Mouse (Mus musculus) forebrain, embryonic 11.5 days (tissue): ENCODE data around the gene Gm1673. TPM values are rescaled to one million over a fixed set of nuclear protein-coding genes. Genes with fewer than 3 reads are reported as not detected.
A peak's percentile ranks its signal among the peaks of the same experiment; 100 is the strongest.
"Not testable (repeated sequence)": the region's sequence is repeated elsewhere in the genome, so short reads cannot be mapped to it uniquely, and the experiment has no call there.

Experiments used
- ATAC-seq: fragments of 200-750 bp; cut with Nextera tagmentation; replicated peaks from 2 replicates; pipeline ENCODE4 v1.8.0; 2017; ENCODE audit warnings: moderate TSS enrichment; ENCODE audit not compliant: low FRiP score
- DNase-seq: peaks from one replicate; pipeline ENCODE4 v3.0.0-alpha.2; 2017; ENCODE audit warnings: low spot score
- H3K27ac ChIP-seq: fragments of 300-500 bp; sonication (generic); 2 replicates; pipeline ENCODE4 v1.5.1; 2014; ENCODE audit warnings: low read depth, low read length
- H3K27me3 ChIP-seq: fragments of 300-500 bp; sonication (generic); 2 replicates; pipeline ENCODE4 v1.6.1; 2014; ENCODE audit warnings: mild to moderate bottlenecking, low read length, mixed read lengths; ENCODE audit not compliant: control insufficient read depth, insufficient read depth
- H3K36me3 ChIP-seq: fragments of 300-500 bp; sonication (generic); 2 replicates; pipeline ENCODE4 v1.6.1; 2014; ENCODE audit warnings: mild to moderate bottlenecking, low read length, moderate library complexity, mixed read lengths; ENCODE audit not compliant: control insufficient read depth, insufficient read depth
- H3K4me1 ChIP-seq: fragments of 300-500 bp; sonication (generic); replicated peaks from 2 replicates; pipeline ENCODE4 v1.6.1; 2014; ENCODE audit warnings: low read length, mixed read lengths; ENCODE audit not compliant: control insufficient read depth, insufficient read depth
- H3K4me2 ChIP-seq: fragments of 300-500 bp; sonication (generic); 2 replicates; pipeline ENCODE4 v1.6.1; 2014; ENCODE audit warnings: low read depth, mild to moderate bottlenecking, low read length, moderate library complexity, mixed read lengths; ENCODE audit not compliant: severe bottlenecking
- H3K4me3 ChIP-seq: fragments of 300-500 bp; sonication (generic); 2 replicates; pipeline ENCODE4 v1.5.1; 2014; ENCODE audit warnings: low read depth, low read length
- H3K9ac ChIP-seq: fragments of 300-500 bp; sonication (generic); 2 replicates; pipeline ENCODE4 v1.6.1; 2014; ENCODE audit warnings: low read length
- H3K9me3 ChIP-seq: fragments of 300-500 bp; sonication (generic); 2 replicates; pipeline ENCODE4 v1.6.1; 2016; ENCODE audit warnings: low read length, mixed read lengths; ENCODE audit not compliant: control insufficient read depth
- WGBS: fragments of 180-500 bp; shearing (Covaris S2); extraction: QIAGEN DNeasy Blood & Tissue Kit; methylation state at CpG from one replicate; pipeline ENCODE4 v1.1.7; 2014; 5-methylcytosine and 5-hydroxymethylcytosine counted together
- polyA plus RNA-seq: library from polyadenylated mRNA; unstranded; fragments of >200 nt; fragmentation: Nextera tagmentation; extraction: Ambion mirVana; gene quantifications from 2 replicates; pipeline ENCODE4 v1.2.1, GENCODE M21; 2014

Gm1673 gene
- polyA plus RNA-seq, result 228 and 239 TPM in 2 replicates

DNA sequence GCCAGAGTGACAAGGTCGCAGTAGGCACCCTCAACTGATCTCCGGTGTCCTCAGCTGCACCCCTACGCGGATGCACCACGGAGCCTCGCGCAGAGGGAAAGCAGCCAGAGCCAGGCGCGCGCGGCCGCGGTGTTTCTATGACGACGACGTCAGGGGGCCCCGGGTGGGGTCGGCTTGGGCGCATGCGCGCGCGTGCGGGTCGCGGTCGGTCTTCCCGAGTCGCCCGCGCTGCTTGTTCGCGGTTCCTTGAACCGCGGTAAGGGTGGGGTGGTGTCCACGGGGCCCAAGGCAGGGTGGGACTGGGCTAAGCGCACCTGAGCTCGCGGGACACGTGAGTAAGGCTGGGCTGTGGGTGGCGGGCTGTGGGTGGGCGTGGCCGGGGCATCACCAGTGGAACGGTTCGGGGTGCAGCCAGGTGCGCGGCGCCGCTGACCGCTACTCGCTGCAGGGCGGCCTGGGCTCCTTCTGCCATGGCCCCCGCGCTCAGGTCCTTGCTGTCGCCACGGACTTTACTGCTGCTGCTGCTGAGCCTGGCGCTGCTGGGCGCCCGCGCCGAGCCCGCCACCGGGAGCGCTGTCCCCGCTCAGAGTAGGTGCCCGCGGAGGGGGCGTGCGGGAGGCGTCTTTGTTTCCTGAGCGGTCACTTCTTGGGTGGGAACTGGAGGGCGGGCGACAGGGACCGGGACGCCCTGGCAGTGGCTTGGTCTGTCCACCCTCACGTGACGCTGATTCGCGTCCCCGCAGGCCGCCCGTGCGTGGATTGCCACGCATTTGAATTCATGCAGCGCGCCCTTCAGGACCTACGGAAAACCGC, at the start of gene Gm1673:
Gm1673 (plus strand) TSS at position 125 of the 813 bp plus-strand sequence.
- Histone ChIP-seq H3K27ac (peak within 1 kb of the TSS; percentile 63), H3K9me3 (no peaks in the 10 kb centered on the region), H3K9ac (peak within 1 kb of the TSS; percentile 93), H3K4me2 (peak within 1 kb of the TSS; percentile 87), H3K36me3 (no peaks in the 10 kb centered on the region), H3K4me1 (peaks cover 10% of the 10 kb centered on the region; the same call in 1 of the 2 replicates), H3K27me3 (no peaks in the 10 kb centered on the region), H3K4me3 (peak within 1 kb of the TSS; percentile 75)
- DNase-seq (peak; percentile 95), ATAC-seq (peak; percentile 89)
- 1% methylated on average over 86 of the region's 88 CpGs for WGBS

- Histone ChIP-seq H3K4me1 (peaks cover 2% of the 10 kb centered on the region; the same call in 1 of the 2 replicates), H3K4me2 (peak overlapping the region; percentile 27; the same call in 1 of the 2 replicates), H3K36me3 (peaks cover 8% of the 10 kb centered on the region; the same call in 1 of the 2 replicates), H3K9me3 (no peaks in the 10 kb centered on the region; the same call in 1 of the 2 replicates), H3K27me3 (no peaks in the 10 kb centered on the region), H3K9ac (no peak overlapping the region), H3K4me3 (no peak overlapping the region), H3K27ac (no peak overlapping the region)
- ATAC-seq (no peak), DNase-seq (no peak)
- 92% methylated on average over 2 of the region's 2 CpGs for WGBS
These were observed 49.2 kb upstream of the Gm1673 start for GRCm38 (mm10) chr5:33934081-33934480.

GRCm38 (mm10) chr5:33934877-33935276, 48.4 kb upstream of the Gm1673 start:
- WGBS, result 88% methylated on average over 7 of the region's 7 CpGs
- Histone ChIP-seq H3K9me3 (no peaks in the 10 kb centered on the region; the same call in 1 of the 2 replicates), H3K4me2 (peak overlapping the region; percentile 48), H3K4me1 (peaks cover 2% of the 10 kb centered on the region; the same call in 1 of the 2 replicates), H3K27me3 (no peaks in the 10 kb centered on the region), H3K4me3 (peak overlapping the region; percentile 94), H3K36me3 (peaks cover 2% of the 10 kb centered on the region; the same call in 1 of the 2 replicates), H3K27ac (no peak overlapping the region), H3K9ac (no peak overlapping the region)
- DNase-seq, result no peak
- no peak for ATAC-seq

DNA sequence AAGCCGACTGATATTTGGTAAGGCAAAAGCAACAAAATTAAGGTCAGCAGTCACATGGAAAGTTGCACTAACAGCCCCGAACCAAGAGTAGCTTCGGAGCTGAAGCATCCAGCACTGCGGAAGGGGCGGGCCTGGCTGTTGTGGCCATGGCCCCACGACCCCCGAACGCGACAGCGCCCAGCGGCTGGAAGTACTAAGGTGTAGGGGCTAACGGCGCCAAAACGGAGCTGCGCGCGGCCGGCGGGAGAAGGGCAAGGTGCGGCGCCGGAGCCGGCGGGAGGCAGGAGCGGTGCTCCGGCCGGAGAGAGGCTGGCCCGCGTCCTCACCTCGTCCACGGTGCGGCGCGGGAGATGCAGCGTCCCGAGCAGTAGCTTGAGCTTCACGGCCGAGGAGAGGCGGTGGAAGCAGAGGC, 47.5 kb upstream of the Gm1673 start:
- peak overlapping the region; percentile 89 for H3K27ac ChIP-seq
- no peaks in the 10 kb centered on the region; the same call in 1 of the 2 replicates for H3K9me3 ChIP-seq
- WGBS, result under 1% methylated on average over 39 of the region's 39 CpGs
- peak overlapping the region; percentile 48 for H3K4me2 ChIP-seq
- peak overlapping the region; percentile 94 for H3K4me3 ChIP-seq
- ATAC-seq (peak; percentile 69), DNase-seq (no peak)
- no peaks in the 10 kb centered on the region; the same call in 1 of the 2 replicates for H3K36me3 ChIP-seq
- peaks cover 2% of the 10 kb centered on the region; the same call in 1 of the 2 replicates for H3K4me1 ChIP-seq
- peak overlapping the region; percentile 92 for H3K9ac ChIP-seq
- no peaks in the 10 kb centered on the region for H3K27me3 ChIP-seq

DNA sequence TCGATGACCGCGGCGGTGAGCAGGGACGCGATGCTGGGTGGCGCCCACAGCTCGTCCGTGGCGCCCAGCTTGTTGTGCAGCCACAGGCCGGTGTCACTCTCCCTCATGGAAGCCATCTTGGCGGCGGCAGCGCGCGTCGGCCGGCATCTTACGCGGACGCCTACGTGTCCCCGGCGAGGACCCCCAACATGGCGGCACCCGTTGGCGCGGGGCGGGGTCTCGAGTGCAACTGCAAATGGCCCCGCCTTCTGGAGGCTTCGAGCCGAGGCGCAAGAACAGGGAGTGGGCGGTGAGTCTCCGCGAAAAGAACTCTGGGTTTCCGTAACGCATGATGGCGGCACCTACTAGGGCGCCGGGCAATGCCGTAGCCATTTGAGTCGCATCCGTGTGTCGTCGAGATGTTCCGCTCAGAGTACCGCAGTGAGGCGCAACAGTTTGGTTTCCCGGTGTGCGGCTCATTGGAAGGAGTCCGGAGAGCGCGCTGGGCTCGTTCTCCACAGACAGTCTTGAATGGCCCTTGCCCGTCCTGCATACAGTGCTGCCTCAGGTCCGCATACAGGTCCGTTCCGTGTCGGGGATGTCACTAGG, 47.0 kb upstream of the Gm1673 start, which contains the start of gene Nelfa:
Nelfa (minus strand) TSS at position 294 of the 588 bp plus-strand sequence.
- H3K36me3 ChIP-seq, result no peaks in the 10 kb centered on the region; the same call in 1 of the 2 replicates
- WGBS, result under 1% methylated on average over 61 of the region's 61 CpGs
- peak within 1 kb of the TSS; percentile 92 for H3K9ac ChIP-seq
- H3K4me2 ChIP-seq, result peak within 1 kb of the TSS; percentile 59
- peak; percentile 99 for DNase-seq
- no peaks in the 10 kb centered on the region; the same call in 1 of the 2 replicates for H3K9me3 ChIP-seq
- no peaks in the 10 kb centered on the region for H3K27me3 ChIP-seq
- peak; percentile 97 for ATAC-seq
- peaks cover 2% of the 10 kb centered on the region; the same call in 1 of the 2 replicates for H3K4me1 ChIP-seq
- peak within 1 kb of the TSS; percentile 89 for H3K27ac ChIP-seq
- peak within 1 kb of the TSS; percentile 94 for H3K4me3 ChIP-seq

GRCm38 (mm10) chr5:33937230-33937629, 46.0 kb upstream of the Gm1673 start:
- ATAC-seq (no peak), DNase-seq (no peak)
- Histone ChIP-seq H3K4me1 (peaks cover 2% of the 10 kb centered on the region; the same call in 1 of the 2 replicates), H3K4me3 (no peak overlapping the region), H3K9ac (no peak overlapping the region), H3K9me3 (no peaks in the 10 kb centered on the region; the same call in 1 of the 2 replicates), H3K36me3 (no peaks in the 10 kb centered on the region; the same call in 1 of the 2 replicates), H3K27ac (no peak overlapping the region), H3K4me2 (no peak overlapping the region; the same call in 1 of the 2 replicates), H3K27me3 (no peaks in the 10 kb centered on the region)
- WGBS, result 96% methylated on average over 2 of the region's 2 CpGs

GRCm38 (mm10) chr5:33938448-33938847, 44.8 kb upstream of the Gm1673 start:
- no peak overlapping the region for H3K4me2 ChIP-seq
- H3K27me3 ChIP-seq, result no peaks in the 10 kb centered on the region
- peaks cover 2% of the 10 kb centered on the region; the same call in 1 of the 2 replicates for H3K4me1 ChIP-seq
- ATAC-seq, result no peak
- no peak for DNase-seq
- H3K27ac ChIP-seq, result no peak overlapping the region
- H3K9me3 ChIP-seq, result no peaks in the 10 kb centered on the region; the same call in 1 of the 2 replicates
- no peaks in the 10 kb centered on the region; the same call in 1 of the 2 replicates for H3K36me3 ChIP-seq
- H3K4me3 ChIP-seq, result no peak overlapping the region
- no peak overlapping the region for H3K9ac ChIP-seq
- WGBS, result 93% methylated on average over 3 of the region's 3 CpGs

DNA sequence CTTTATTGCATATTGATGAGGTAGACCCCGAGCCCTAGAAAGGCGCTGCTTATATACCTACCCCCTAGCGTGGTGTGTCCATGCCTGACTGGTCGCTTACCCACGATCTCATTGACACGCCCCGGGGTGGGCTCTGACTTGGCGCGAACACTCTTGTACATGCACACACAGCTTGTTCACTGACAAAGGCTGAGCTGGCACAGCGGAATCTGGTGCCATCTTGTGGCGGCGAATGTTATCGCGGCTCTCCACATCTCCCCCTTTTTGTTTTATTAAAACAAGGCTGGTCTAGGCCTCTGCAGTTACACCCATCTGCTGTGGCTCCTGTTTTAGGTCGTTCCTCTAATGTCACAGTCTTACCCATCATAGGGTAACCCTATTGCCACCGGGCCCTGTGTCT, 36.2 kb upstream of the Gm1673 start:
- DNase-seq, H3K4me3 ChIP-seq, ATAC-seq, H3K4me1 ChIP-seq, H3K4me2 ChIP-seq, H3K9ac ChIP-seq, H3K27me3 ChIP-seq, H3K36me3 ChIP-seq, H3K27ac ChIP-seq, H3K9me3 ChIP-seq: not testable (repeated sequence)
- WGBS, result 84% methylated on average over 16 of the region's 16 CpGs
